Mouse (Mus musculus) CH12.LX (cell line): ENCODE measurements around the gene Dcp1b. TPM values are rescaled to one million over a fixed set of nuclear protein-coding genes. Genes with fewer than 3 reads are reported as not detected.
A peak's percentile ranks its signal among the peaks of the same experiment; 100 is the strongest.

Source experiments
- DNase-seq: peaks from one replicate; pipeline ENCODE4 v3.0.0-alpha.2; 2013; ENCODE audit errors: extremely low read depth
- H3K27ac ChIP-seq: 2 replicates; pipeline ENCODE4 v1.5.1; 2012; ENCODE audit warnings: low read depth, mild to moderate bottlenecking, control low read depth, moderate library complexity; ENCODE audit not compliant: insufficient read depth
- H3K27me3 ChIP-seq: replicated peaks from 2 replicates; pipeline ENCODE3; 2012; ENCODE audit warnings: inconsistent platforms
- H3K36me3 ChIP-seq, 2 experiments: replicated peaks in 1 of 2; 2 replicates each; pipeline versions ENCODE3 to v1.6.1; 2012; ENCODE audit warnings: inconsistent platforms in 1 of 2, low read length in 1 of 2, mild to moderate bottlenecking in 1 of 2, mixed read lengths in 1 of 2, moderate library complexity in 1 of 2; ENCODE audit not compliant: control insufficient read depth in 1 of 2, insufficient read depth in 1 of 2
- H3K4me1 ChIP-seq, 2 experiments: 2 replicates each; pipeline ENCODE4 v1.6.1; 2012; ENCODE audit warnings: inconsistent platforms in 1 of 2, moderate library complexity in 1 of 2; ENCODE audit not compliant: insufficient read depth in 2 of 2, control insufficient read depth in 1 of 2
- H3K4me2 ChIP-seq: 2 replicates; pipeline ENCODE4 v1.6.1; 2012; ENCODE audit warnings: low read depth, mild to moderate bottlenecking, control low read depth; ENCODE audit not compliant: poor library complexity, insufficient read depth, severe bottlenecking
- H3K4me3 ChIP-seq, 3 experiments: fragments of 150-350 bp in 1 of 3; sonication (generic) in 1 of 3; replicated peaks in 1 of 3; 2 replicates each; pipeline versions ENCODE3 to v1.5.1; 2011 to 2012; ENCODE audit warnings: low read depth in 2 of 3, low read length in 2 of 3, mild to moderate bottlenecking in 2 of 3, moderate library complexity in 2 of 3, control low read depth in 1 of 3, improper control_type of control experiment in 1 of 3, inconsistent platforms in 1 of 3, mixed read lengths in 1 of 3; ENCODE audit not compliant: poor library complexity in 1 of 3
- H3K79me2 ChIP-seq: replicated peaks from 2 replicates; pipeline ENCODE4 v1.6.1; 2012; ENCODE audit warnings: mild to moderate bottlenecking, moderate library complexity; ENCODE audit not compliant: control insufficient read depth, poor library complexity, insufficient read depth, severe bottlenecking; ENCODE audit errors: extremely low read depth
- H3K9ac ChIP-seq: 2 replicates; pipeline ENCODE4 v1.6.1; 2012; ENCODE audit warnings: low read depth, mild to moderate bottlenecking, control low read depth, moderate library complexity; ENCODE audit not compliant: insufficient read depth
- H3K9me3 ChIP-seq: replicated peaks from 2 replicates; pipeline ENCODE3; 2012; ENCODE audit warnings: low read length, inconsistent platforms, mixed read lengths
- MAFK ChIP-seq: IDR thresholded peaks from 2 replicates; pipeline ENCODE4 v1.6.1; 2011; ENCODE audit warnings: low read length, improper control_type of control experiment; ENCODE audit not compliant: insufficient replicate concordance
- USF1 ChIP-seq: IDR thresholded peaks from 2 replicates; pipeline ENCODE4 v1.6.1; 2014; ENCODE audit warnings: low read depth, mild to moderate bottlenecking, inconsistent platforms, low read length, improper control_type of control experiment
- dilution Hi-C: fragments of 300-500 bp; cut with MboI; formaldehyde crosslinking; loops from 2 replicates; pipeline ENCODE4 v1.14.3; 2020; ENCODE audit warnings: low sequenced_read_pairs; ENCODE audit not compliant: extremely low pct_unique_long_range_greater_than_20kb, extremely low pct_ligation_motif_present
- in situ Hi-C: fragments of 300-500 bp; cut with MboI; formaldehyde crosslinking; loops from 3 replicates; pipeline ENCODE4 v1.14.3; 2019; ENCODE audit warnings: low sequenced_read_pairs, low pct_ligation_motif_present, low pct_unique_long_range_greater_than_20kb, mixed read lengths
- polyA plus RNA-seq: library from polyadenylated mRNA; unstranded; fragments of >175 nt; gene quantifications from 2 replicates; pipeline ENCODE4 v1.2.1, GENCODE M21; 2012; ENCODE audit warnings: low read depth; ENCODE audit not compliant: insufficient read length
- total RNA-seq, 2 experiments: library from RNA; depleted of rRNA; stranded (reverse); fragments of 300-350 nt in 1 of 2; fragments of >200 nt in 1 of 2; gene quantifications; 2 replicates each; pipeline ENCODE4 v1.2.3; 2012 to 2014

The Dcp1b gene
- total and polyA plus RNA-seq, 3 experiments: 1.6 to 2.5 (median 2.2) TPM

- Histone ChIP-seq H3K27me3 (peaks cover 53% of the 10 kb centered on the region), H3K27ac (no peak overlapping the region), H3K4me1 (no peaks in the 10 kb centered on the region), H3K79me2 (no peaks in the 10 kb centered on the region)
- dilution Hi-C loops: no loop called here
- no peak for DNase-seq
- TF ChIP-seq MAFK (peak; percentile 85), USF1 (no peak)
- TF ChIP-seq, all 38 proteins: peak for 1
- no peak overlapping the region for H3K4me3 ChIP-seq
- in situ Hi-C loops: no loop called here
- H3K9ac ChIP-seq: no peak overlapping the region
- peaks cover 5% of the 10 kb centered on the region for H3K9me3 ChIP-seq
- no peak overlapping the region for H3K4me2 ChIP-seq
- H3K36me3 ChIP-seq: no peaks in the 10 kb centered on the region
Measured at GRCm38 (mm10) chr6:119251704-119252103, 76.7 kb downstream of the Dcp1b start.

Other genes starting within 250 kb of the Dcp1b start
- gene Cacna1c, start 21.2 kb downstream of the Dcp1b start, total RNA-seq (2012; rRNA removed): 0.04 TPM in 1 of 2 replicates, not detected in the other
- not detected in 2 replicates for gene Cacna1c, start 21.2 kb downstream of the Dcp1b start, total RNA-seq (2014; rRNA removed)
- 0.11 TPM in 1 of 2 replicates, not detected in the other for gene Cacna1c, start 21.2 kb downstream of the Dcp1b start, polyA plus RNA-seq
- gene Cacna2d4, start 61.3 kb downstream of the Dcp1b start, total RNA-seq (2012; rRNA removed): 0.08 and 0.25 TPM in 2 replicates
- 0.28 and 0.44 TPM in 2 replicates for gene Cacna2d4, start 61.3 kb downstream of the Dcp1b start, total RNA-seq (2014; rRNA removed)
- 0.49 and 0.64 TPM in 2 replicates for gene Cacna2d4, start 61.3 kb downstream of the Dcp1b start, polyA plus RNA-seq
- not detected in 2 replicates for gene Lrtm2, start 155.5 kb downstream of the Dcp1b start, total RNA-seq (2012; rRNA removed)
- gene Lrtm2, start 155.5 kb downstream of the Dcp1b start, total RNA-seq (2014; rRNA removed): not detected in 2 replicates
- not detected in 2 replicates for gene Lrtm2, start 155.5 kb downstream of the Dcp1b start, polyA plus RNA-seq
- gene Adipor2, start 242.5 kb downstream of the Dcp1b start, total RNA-seq (2012; rRNA removed): 40.3 and 43.4 TPM in 2 replicates
- gene Adipor2, start 242.5 kb downstream of the Dcp1b start, total RNA-seq (2014; rRNA removed): 40.0 and 43.5 TPM in 2 replicates
- 27.5 and 29.8 TPM in 2 replicates for gene Adipor2, start 242.5 kb downstream of the Dcp1b start, polyA plus RNA-seq